Mouse (Mus musculus): ENCODE data around the gene Tbx3. TPM values are rescaled to one million over a fixed set of nuclear protein-coding genes. Genes with fewer than 3 reads are reported as not detected.

Tbx3 gene
- total RNA-seq, 1 experiment, result 47.9 TPM

DNA sequence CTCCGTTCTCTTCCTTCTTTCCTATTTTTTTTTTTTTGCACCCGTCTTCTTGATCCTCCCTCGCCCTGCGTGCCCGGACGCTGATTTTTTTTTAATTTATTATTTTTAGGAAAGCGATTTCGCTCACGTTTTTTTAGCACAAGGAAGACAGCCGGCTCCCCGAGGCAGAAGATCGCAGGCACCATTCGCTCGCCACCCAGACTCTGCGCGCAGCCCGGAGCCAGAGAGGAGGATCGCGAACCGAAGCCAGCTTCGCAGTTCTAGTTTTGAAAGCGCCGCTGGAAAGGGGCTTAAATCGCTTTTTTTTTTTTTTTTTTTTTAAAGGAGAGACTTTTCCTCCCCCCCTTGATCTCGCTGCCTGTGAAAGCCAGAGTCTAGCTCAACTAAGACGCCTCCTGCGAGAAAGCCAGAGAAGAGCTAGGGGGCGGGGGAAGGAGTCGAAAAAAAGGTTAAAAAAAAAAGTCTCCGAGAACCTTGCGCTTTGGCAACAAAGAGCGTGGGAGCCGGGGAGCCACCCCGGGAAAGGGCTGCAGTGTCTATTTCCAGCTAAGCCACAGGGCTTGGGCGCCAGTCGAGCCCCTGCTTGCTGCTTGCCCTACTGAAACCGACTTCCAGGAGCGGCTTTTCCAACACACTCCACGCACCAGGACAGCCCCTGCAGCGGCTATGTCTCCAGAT is 794 bp downstream of the Tbx3 start:
- in situ Hi-C loops (cut with MboI; ENCODE audit: low sequenced_read_pairs in 2 of 2, unreplicated experiment in 2 of 2), result loop anchor here (5.0 to 25.0 kb wide), 3 partner anchors 166 to 1509 kb away; partner anchors contain the start of genes Lhx5 (in 2 of the 2), Fbxw8 (in 1 of the 2) and Hrk (in 1 of the 2)
- Histone ChIP-seq H3K27ac (ENCODE audit: insufficient read depth, low read depth, low read length, poor library complexity, severe bottlenecking) (peak overlapping the region; percentile 80; the same call in 1 of the 2 replicates), H3K36me3 (ENCODE audit: control insufficient read depth, insufficient read depth, low read length, poor library complexity, severe bottlenecking) (peaks cover 20% of the 10 kb centered on the region), H3K9me3 (ENCODE audit: control insufficient read depth, insufficient read depth, low read depth, low read length) (no peaks in the 10 kb centered on the region), H3K4me1 (ENCODE audit: control insufficient read depth in 2 of 2, insufficient read depth in 2 of 2, low read length in 2 of 2, poor library complexity in 1 of 2) (peaks cover 5 to 9% of the 10 kb centered on the region in 2 experiments; a peak in 2 of 4 replicates), H3K4me3 (ENCODE audit: insufficient read depth in 1 of 2, low read depth in 1 of 2, low read length in 2 of 2, poor library complexity in 1 of 2, severe bottlenecking in 1 of 2) (peak overlapping the region; percentile 62 to 86), H3K9ac (ENCODE audit: insufficient read depth, low read depth, low read length, poor library complexity, severe bottlenecking) (peak overlapping the region; percentile 89)
- TF ChIP-seq ZNF384 (IDR thresholded peaks at IDR 0.05; ENCODE audit: low read depth, low read length), result peak; percentile 67
- TF ChIP-seq HCFC1 (IDR thresholded peaks at IDR 0.05; ENCODE audit: borderline replicate concordance, insufficient read depth, low read length), result no peak
- no peak for TF ChIP-seq CHD2 (IDR thresholded peaks at IDR 0.05; ENCODE audit: low read depth, low read length)
- DNase-seq (ENCODE audit: low read depth, low spot score), result no peak

DNA sequence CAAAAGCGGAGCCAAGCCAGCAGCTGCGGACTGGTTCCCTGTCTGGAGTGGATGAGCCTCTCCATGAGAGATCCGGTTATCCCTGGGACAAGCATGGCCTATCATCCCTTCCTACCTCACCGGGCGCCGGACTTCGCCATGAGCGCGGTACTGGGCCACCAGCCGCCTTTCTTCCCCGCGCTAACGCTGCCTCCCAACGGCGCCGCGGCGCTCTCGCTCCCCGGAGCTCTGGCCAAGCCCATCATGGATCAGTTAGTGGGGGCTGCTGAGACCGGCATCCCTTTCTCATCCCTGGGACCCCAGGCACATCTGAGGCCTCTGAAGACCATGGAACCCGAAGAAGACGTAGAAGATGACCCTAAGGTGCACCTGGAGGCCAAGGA is 1.5 kb downstream of the Tbx3 start:
- peaks cover 23% of the 10 kb centered on the region for H3K36me3 ChIP-seq (ENCODE audit: control insufficient read depth, insufficient read depth, low read length, poor library complexity, severe bottlenecking)
- no peaks in the 10 kb centered on the region for H3K9me3 ChIP-seq (ENCODE audit: control insufficient read depth, insufficient read depth, low read depth, low read length)
- TF ChIP-seq MAFK (IDR thresholded peaks at IDR 0.05; ENCODE audit: insufficient read depth, low read depth, low read length), result no peak
- TF ChIP-seq CHD2 (IDR thresholded peaks at IDR 0.05; ENCODE audit: low read depth, low read length), result no peak
- no peak for TF ChIP-seq HCFC1 (IDR thresholded peaks at IDR 0.05; ENCODE audit: borderline replicate concordance, insufficient read depth, low read length)
- no peak for TF ChIP-seq ZNF384 (IDR thresholded peaks at IDR 0.05; ENCODE audit: low read depth, low read length)
- TF ChIP-seq ZC3H11A (IDR thresholded peaks at IDR 0.05; ENCODE audit: borderline replicate concordance, low read depth, low read length), result no peak
- DNase-seq (ENCODE audit: low read depth, low spot score), result no peak
- in situ Hi-C loops (cut with MboI; ENCODE audit: low sequenced_read_pairs in 2 of 2, unreplicated experiment in 2 of 2), result loop anchor here (5.0 to 25.0 kb wide), 3 partner anchors 165 to 1510 kb away; partner anchors contain the start of genes Lhx5 (in 2 of the 2), Fbxw8 (in 1 of the 2) and Hrk (in 1 of the 2)
- H3K27ac ChIP-seq (ENCODE audit: insufficient read depth, low read depth, low read length, poor library complexity, severe bottlenecking), result peak overlapping the region; percentile 80; the same call in 1 of the 2 replicates
- H3K9ac ChIP-seq (ENCODE audit: insufficient read depth, low read depth, low read length, poor library complexity, severe bottlenecking), result peak overlapping the region; percentile 89
- peak overlapping the region; percentile 62 to 86 for H3K4me3 ChIP-seq (ENCODE audit: insufficient read depth in 1 of 2, low read depth in 1 of 2, low read length in 2 of 2, poor library complexity in 1 of 2, severe bottlenecking in 1 of 2)
- peaks cover 5 to 10% of the 10 kb centered on the region in 2 experiments; a peak in 2 of 4 replicates for H3K4me1 ChIP-seq (ENCODE audit: control insufficient read depth in 2 of 2, insufficient read depth in 2 of 2, low read length in 2 of 2, poor library complexity in 1 of 2)

GRCm38 (mm10) chr5:119672348-119672983 is 2.0 kb downstream of the Tbx3 start:
- Histone ChIP-seq H3K27ac (ENCODE audit: insufficient read depth, low read depth, low read length, poor library complexity, severe bottlenecking) (peak overlapping the region; percentile 80; the same call in 1 of the 2 replicates), H3K36me3 (ENCODE audit: control insufficient read depth, insufficient read depth, low read length, poor library complexity, severe bottlenecking) (peaks cover 27% of the 10 kb centered on the region), H3K9me3 (ENCODE audit: control insufficient read depth, insufficient read depth, low read depth, low read length) (no peaks in the 10 kb centered on the region), H3K9ac (ENCODE audit: insufficient read depth, low read depth, low read length, poor library complexity, severe bottlenecking) (peak overlapping the region; percentile 89), H3K4me3 (ENCODE audit: insufficient read depth in 1 of 2, low read depth in 1 of 2, low read length in 2 of 2, poor library complexity in 1 of 2, severe bottlenecking in 1 of 2) (peak overlapping the region; percentile 62 to 86), H3K4me1 (ENCODE audit: control insufficient read depth in 2 of 2, insufficient read depth in 2 of 2, low read length in 2 of 2, poor library complexity in 1 of 2) (peaks cover 5 to 10% of the 10 kb centered on the region in 2 experiments; a peak in 2 of 4 replicates)
- in situ Hi-C loops (cut with MboI; ENCODE audit: low sequenced_read_pairs in 2 of 2, unreplicated experiment in 2 of 2), result loop anchor here (5.0 to 25.0 kb wide), 3 partner anchors 165 to 1510 kb away; partner anchors contain the start of genes Lhx5 (in 2 of the 2), Fbxw8 (in 1 of the 2) and Hrk (in 1 of the 2)
- no peak for TF ChIP-seq ZNF384 (IDR thresholded peaks at IDR 0.05; ENCODE audit: low read depth, low read length)
- TF ChIP-seq MAFK (IDR thresholded peaks at IDR 0.05; ENCODE audit: insufficient read depth, low read depth, low read length), result no peak
- TF ChIP-seq HCFC1 (IDR thresholded peaks at IDR 0.05; ENCODE audit: borderline replicate concordance, insufficient read depth, low read length), result no peak
- no peak for TF ChIP-seq ZC3H11A (IDR thresholded peaks at IDR 0.05; ENCODE audit: borderline replicate concordance, low read depth, low read length)
- TF ChIP-seq CHD2 (IDR thresholded peaks at IDR 0.05; ENCODE audit: low read depth, low read length), result no peak
- no peak for DNase-seq (ENCODE audit: low read depth, low spot score)

DNA sequence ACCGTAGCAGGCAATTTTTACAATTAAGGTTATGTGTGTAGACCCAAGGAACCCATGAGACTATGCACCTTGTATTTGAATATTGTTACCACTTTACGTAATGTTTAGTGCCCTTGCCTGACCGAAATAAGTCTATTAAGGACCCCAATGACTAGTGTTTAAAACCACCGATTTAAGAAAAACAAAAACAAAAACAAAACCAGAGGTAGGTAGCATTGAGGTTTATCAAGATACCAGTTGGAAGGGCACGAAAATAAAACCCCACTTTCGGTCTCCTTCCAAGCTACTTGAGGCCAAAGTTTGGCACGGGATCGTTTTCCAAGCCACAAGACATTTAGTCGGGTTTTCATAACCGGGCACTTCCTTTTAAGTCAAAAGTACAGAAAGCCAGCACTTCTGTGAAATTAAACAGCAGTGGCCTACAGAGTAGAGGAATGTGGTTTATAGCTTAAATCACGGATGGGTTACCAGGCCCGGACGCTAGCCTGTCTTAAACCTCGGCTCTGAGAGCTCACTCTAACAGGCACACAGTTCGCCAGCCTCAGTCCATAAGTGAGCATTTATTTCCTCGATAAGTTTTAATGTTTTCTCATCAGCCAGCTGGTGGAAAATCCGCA is 2.6 kb downstream of the Tbx3 start:
- in situ Hi-C loops (cut with MboI; ENCODE audit: low sequenced_read_pairs in 2 of 2, unreplicated experiment in 2 of 2), result loop anchor here (5.0 to 25.0 kb wide), 3 partner anchors 164 to 1511 kb away; partner anchors contain the start of genes Lhx5 (in 2 of the 2), Fbxw8 (in 1 of the 2) and Hrk (in 1 of the 2)
- H3K4me3 ChIP-seq (ENCODE audit: insufficient read depth in 1 of 2, low read depth in 1 of 2, low read length in 2 of 2, poor library complexity in 1 of 2, severe bottlenecking in 1 of 2), result peak overlapping the region; percentile 62 to 86
- no peaks in the 10 kb centered on the region for H3K9me3 ChIP-seq (ENCODE audit: control insufficient read depth, insufficient read depth, low read depth, low read length)
- no peak for DNase-seq (ENCODE audit: low read depth, low spot score)
- H3K27ac ChIP-seq (ENCODE audit: insufficient read depth, low read depth, low read length, poor library complexity, severe bottlenecking), result no peak overlapping the region; the same call in 1 of the 2 replicates
- TF ChIP-seq ZC3H11A (IDR thresholded peaks at IDR 0.05; ENCODE audit: borderline replicate concordance, low read depth, low read length) (no peak), MAFK (IDR thresholded peaks at IDR 0.05; ENCODE audit: insufficient read depth, low read depth, low read length) (no peak), HCFC1 (IDR thresholded peaks at IDR 0.05; ENCODE audit: borderline replicate concordance, insufficient read depth, low read length) (no peak), ZNF384 (IDR thresholded peaks at IDR 0.05; ENCODE audit: low read depth, low read length) (no peak), CHD2 (IDR thresholded peaks at IDR 0.05; ENCODE audit: low read depth, low read length) (no peak)
- peaks cover 28% of the 10 kb centered on the region for H3K36me3 ChIP-seq (ENCODE audit: control insufficient read depth, insufficient read depth, low read length, poor library complexity, severe bottlenecking)
- H3K9ac ChIP-seq (ENCODE audit: insufficient read depth, low read depth, low read length, poor library complexity, severe bottlenecking), result peak overlapping the region; percentile 89
- peaks cover 5 to 8% of the 10 kb centered on the region in 2 experiments; a peak in 2 of 4 replicates for H3K4me1 ChIP-seq (ENCODE audit: control insufficient read depth in 2 of 2, insufficient read depth in 2 of 2, low read length in 2 of 2, poor library complexity in 1 of 2)
